Mouse (Mus musculus): ENCODE results near the gene Klc4. TPM values are rescaled to one million over a fixed set of nuclear protein-coding genes. Genes with fewer than 3 reads are reported as not detected.

Gene Klc4
- polyA plus RNA-seq, 1 experiment: 10.1 TPM

- TF ChIP-seq EP300 (IDR thresholded peaks at IDR 0.05; ENCODE audit: insufficient read depth, low read depth, low read length) (0 out of 2 replicates have a peak, but pooled peaks have one; percentile 26), CTCF (IDR thresholded peaks at IDR 0.05; ENCODE audit: low read depth, low read length) (no peak), POLR2A (IDR thresholded peaks at IDR 0.05; ENCODE audit: insufficient read depth, low read length) (peak; percentile 52)
- H3K4me1 ChIP-seq (ENCODE audit: control insufficient read depth, insufficient read depth, low read length): no peaks in the 10 kb centered on the region
- peak within 1 kb of the TSS; percentile 69 for H3K9ac ChIP-seq (ENCODE audit: low read depth, poor library complexity, severe bottlenecking)
- peaks cover 6% of the 10 kb centered on the region; the same call in 1 of the 2 replicates for H3K36me3 ChIP-seq (ENCODE audit: control insufficient read depth, insufficient read depth, low read length, poor library complexity, severe bottlenecking)
- H3K27me3 ChIP-seq (ENCODE audit: control insufficient read depth, insufficient read depth, low read length, poor library complexity, severe bottlenecking): no peaks in the 10 kb centered on the region
- no peaks in the 10 kb centered on the region for H3K9me3 ChIP-seq (replicated peaks; ENCODE audit: control insufficient read depth, insufficient read depth, low read length, poor library complexity, severe bottlenecking)
- H3K4me3 ChIP-seq (ENCODE audit: low read depth, low read length): peak within 1 kb of the TSS; percentile 79
- peak within 1 kb of the TSS; percentile 49 for H3K27ac ChIP-seq (ENCODE audit: insufficient read depth, low read length)
Measured at GRCm38 (mm10) chr17:46650232-46651031, 4.6 kb upstream of the Klc4 start, which contains the start of gene Cul7. Gene Cul7 (plus strand): TSS chr17:46650337.

- Histone ChIP-seq H3K4me1 (ENCODE audit: control insufficient read depth, insufficient read depth, low read length) (no peaks in the 10 kb centered on the region), H3K9me3 (replicated peaks; ENCODE audit: control insufficient read depth, insufficient read depth, low read length, poor library complexity, severe bottlenecking) (no peaks in the 10 kb centered on the region), H3K27me3 (ENCODE audit: control insufficient read depth, insufficient read depth, low read length, poor library complexity, severe bottlenecking) (no peaks in the 10 kb centered on the region), H3K4me3 (ENCODE audit: low read depth, low read length) (peak overlapping the region; percentile 60), H3K9ac (ENCODE audit: low read depth, poor library complexity, severe bottlenecking) (peak overlapping the region; percentile 69), H3K36me3 (ENCODE audit: control insufficient read depth, insufficient read depth, low read length, poor library complexity, severe bottlenecking) (peaks cover 6% of the 10 kb centered on the region; the same call in 1 of the 2 replicates), H3K27ac (ENCODE audit: insufficient read depth, low read length) (peak overlapping the region; percentile 37)
- TF ChIP-seq POLR2A (IDR thresholded peaks at IDR 0.05; ENCODE audit: insufficient read depth, low read length) (no peak), EP300 (IDR thresholded peaks at IDR 0.05; ENCODE audit: insufficient read depth, low read depth, low read length) (no peak), CTCF (IDR thresholded peaks at IDR 0.05; ENCODE audit: low read depth, low read length) (no peak)
Measured at GRCm38 (mm10) chr17:46649811-46650210, 4.0 kb upstream of the Klc4 start.

- H3K9me3 ChIP-seq (replicated peaks; ENCODE audit: control insufficient read depth, insufficient read depth, low read length, poor library complexity, severe bottlenecking): no peaks in the 10 kb centered on the region
- H3K27ac ChIP-seq (ENCODE audit: insufficient read depth, low read length): no peak overlapping the region
- no peaks in the 10 kb centered on the region for H3K27me3 ChIP-seq (ENCODE audit: control insufficient read depth, insufficient read depth, low read length, poor library complexity, severe bottlenecking)
- H3K4me3 ChIP-seq (ENCODE audit: low read depth, low read length): no peak overlapping the region
- H3K9ac ChIP-seq (ENCODE audit: low read depth, poor library complexity, severe bottlenecking): no peak overlapping the region
- no peaks in the 10 kb centered on the region for H3K4me1 ChIP-seq (ENCODE audit: control insufficient read depth, insufficient read depth, low read length)
- H3K36me3 ChIP-seq (ENCODE audit: control insufficient read depth, insufficient read depth, low read length, poor library complexity, severe bottlenecking): peaks cover 6% of the 10 kb centered on the region; the same call in 1 of the 2 replicates
- TF ChIP-seq CTCF (IDR thresholded peaks at IDR 0.05; ENCODE audit: low read depth, low read length): no peak
- TF ChIP-seq EP300 (IDR thresholded peaks at IDR 0.05; ENCODE audit: insufficient read depth, low read depth, low read length): no peak
- TF ChIP-seq POLR2A (IDR thresholded peaks at IDR 0.05; ENCODE audit: insufficient read depth, low read length): no peak
Measured at GRCm38 (mm10) chr17:46648436-46648835, 2.6 kb upstream of the Klc4 start.

GRCm38 (mm10) chr17:46647279-46647678, 1.5 kb upstream of the Klc4 start:
- no peak overlapping the region for H3K9ac ChIP-seq (ENCODE audit: low read depth, poor library complexity, severe bottlenecking)
- H3K4me1 ChIP-seq (ENCODE audit: control insufficient read depth, insufficient read depth, low read length): no peaks in the 10 kb centered on the region
- no peaks in the 10 kb centered on the region for H3K9me3 ChIP-seq (replicated peaks; ENCODE audit: control insufficient read depth, insufficient read depth, low read length, poor library complexity, severe bottlenecking)
- no peak overlapping the region for H3K4me3 ChIP-seq (ENCODE audit: low read depth, low read length)
- no peak overlapping the region for H3K27ac ChIP-seq (ENCODE audit: insufficient read depth, low read length)
- TF ChIP-seq CTCF (IDR thresholded peaks at IDR 0.05; ENCODE audit: low read depth, low read length): no peak
- TF ChIP-seq POLR2A (IDR thresholded peaks at IDR 0.05; ENCODE audit: insufficient read depth, low read length): no peak
- no peak for TF ChIP-seq EP300 (IDR thresholded peaks at IDR 0.05; ENCODE audit: insufficient read depth, low read depth, low read length)
- H3K36me3 ChIP-seq (ENCODE audit: control insufficient read depth, insufficient read depth, low read length, poor library complexity, severe bottlenecking): peaks cover 6% of the 10 kb centered on the region; the same call in 1 of the 2 replicates
- H3K27me3 ChIP-seq (ENCODE audit: control insufficient read depth, insufficient read depth, low read length, poor library complexity, severe bottlenecking): no peaks in the 10 kb centered on the region

- H3K4me1 ChIP-seq (ENCODE audit: control insufficient read depth, insufficient read depth, low read length): no peaks in the 10 kb centered on the region
- TF ChIP-seq POLR2A (IDR thresholded peaks at IDR 0.05; ENCODE audit: insufficient read depth, low read length) (no peak), CTCF (IDR thresholded peaks at IDR 0.05; ENCODE audit: low read depth, low read length) (no peak), EP300 (IDR thresholded peaks at IDR 0.05; ENCODE audit: insufficient read depth, low read depth, low read length) (no peak)
- H3K27ac ChIP-seq (ENCODE audit: insufficient read depth, low read length): peak overlapping the region; percentile 16; the same call in 1 of the 2 replicates
Measured at GRCm38 (mm10) chr17:46646322-46646662, 470 bp upstream of the Klc4 start.

GRCm38 (mm10) chr17:46644916-46645475, 826 bp downstream of the Klc4 start:
- Histone ChIP-seq H3K9ac (ENCODE audit: low read depth, poor library complexity, severe bottlenecking) (peak overlapping the region; percentile 76), H3K4me1 (ENCODE audit: control insufficient read depth, insufficient read depth, low read length) (no peaks in the 10 kb centered on the region), H3K9me3 (replicated peaks; ENCODE audit: control insufficient read depth, insufficient read depth, low read length, poor library complexity, severe bottlenecking) (no peaks in the 10 kb centered on the region), H3K4me3 (ENCODE audit: low read depth, low read length) (peak overlapping the region; percentile 95), H3K27me3 (ENCODE audit: control insufficient read depth, insufficient read depth, low read length, poor library complexity, severe bottlenecking) (no peaks in the 10 kb centered on the region), H3K36me3 (ENCODE audit: control insufficient read depth, insufficient read depth, low read length, poor library complexity, severe bottlenecking) (peaks cover 6% of the 10 kb centered on the region; the same call in 1 of the 2 replicates), H3K27ac (ENCODE audit: insufficient read depth, low read length) (no peak overlapping the region)
- TF ChIP-seq POLR2A (IDR thresholded peaks at IDR 0.05; ENCODE audit: insufficient read depth, low read length) (no peak), CTCF (IDR thresholded peaks at IDR 0.05; ENCODE audit: low read depth, low read length) (no peak), EP300 (IDR thresholded peaks at IDR 0.05; ENCODE audit: insufficient read depth, low read depth, low read length) (no peak)

More at GRCm38 (mm10) chr17:46646322-46646662, 470 bp upstream of the Klc4 start:
- H3K36me3 ChIP-seq (ENCODE audit: control insufficient read depth, insufficient read depth, low read length, poor library complexity, severe bottlenecking): peaks cover 6% of the 10 kb centered on the region; the same call in 1 of the 2 replicates
- H3K9me3 ChIP-seq (replicated peaks; ENCODE audit: control insufficient read depth, insufficient read depth, low read length, poor library complexity, severe bottlenecking): no peaks in the 10 kb centered on the region
- peak overlapping the region; percentile 98 for H3K4me3 ChIP-seq (ENCODE audit: low read depth, low read length)
- H3K9ac ChIP-seq (ENCODE audit: low read depth, poor library complexity, severe bottlenecking): peak overlapping the region; percentile 76
- no peaks in the 10 kb centered on the region for H3K27me3 ChIP-seq (ENCODE audit: control insufficient read depth, insufficient read depth, low read length, poor library complexity, severe bottlenecking)
